Mouse (Mus musculus) midbrain, embryonic 13.5 days (tissue): Measurements from ENCODE around the gene Slc25a12. TPM values are rescaled to one million over a fixed set of nuclear protein-coding genes. Genes with fewer than 3 reads are reported as not detected.
A peak's percentile ranks its signal among the peaks of the same experiment; 100 is the strongest.
"Not testable (repeated sequence)": the region's sequence is repeated elsewhere in the genome, so short reads cannot be mapped to it uniquely, and the experiment has no call there.

Source experiments
- ATAC-seq: fragments of 200-750 bp; cut with Nextera tagmentation; 2 replicates; pipeline ENCODE4 v1.8.0; 2017; ENCODE audit warnings: mild to moderate bottlenecking, moderate TSS enrichment, moderate library complexity
- H3K27ac ChIP-seq: fragments of 300-500 bp; sonication (generic); 2 replicates; pipeline ENCODE4 v1.5.1; 2015; ENCODE audit warnings: inconsistent platforms, mild to moderate bottlenecking, moderate library complexity
- H3K27me3 ChIP-seq: fragments of 300-500 bp; sonication (generic); 2 replicates; pipeline ENCODE4 v1.6.1; 2015; ENCODE audit warnings: mild to moderate bottlenecking, inconsistent platforms
- H3K36me3 ChIP-seq: fragments of 300-500 bp; sonication (generic); 2 replicates; pipeline ENCODE4 v1.6.1; 2015; ENCODE audit warnings: mild to moderate bottlenecking, inconsistent platforms
- H3K4me1 ChIP-seq: fragments of 300-500 bp; sonication (generic); replicated peaks from 2 replicates; pipeline ENCODE4 v1.6.1; 2015; ENCODE audit warnings: inconsistent platforms
- H3K4me2 ChIP-seq: fragments of 300-500 bp; sonication (generic); replicated peaks from 2 replicates; pipeline ENCODE4 v1.6.1; 2015; ENCODE audit warnings: moderate library complexity, mild to moderate bottlenecking, inconsistent platforms
- H3K4me3 ChIP-seq: fragments of 300-500 bp; sonication (generic); replicated peaks from 2 replicates; pipeline ENCODE4 v1.5.1; 2015; ENCODE audit warnings: mild to moderate bottlenecking, inconsistent platforms
- H3K9ac ChIP-seq: fragments of 300-500 bp; sonication (generic); replicated peaks from 2 replicates; pipeline ENCODE4 v1.6.1; 2015; ENCODE audit warnings: mild to moderate bottlenecking, inconsistent platforms
- H3K9me3 ChIP-seq: fragments of 300-500 bp; sonication (generic); 2 replicates; pipeline ENCODE4 v1.6.1; 2016; ENCODE audit warnings: mild to moderate bottlenecking, inconsistent platforms
- WGBS: fragments of 180-500 bp; shearing (Covaris S2); methylation state at CpG from one replicate; pipeline ENCODE4 v1.1.7; 2015; 5-methylcytosine and 5-hydroxymethylcytosine counted together
- polyA plus RNA-seq: library from polyadenylated mRNA; unstranded; fragments of >200 nt; fragmentation: Nextera tagmentation; extraction: Ambion mirVana; gene quantifications from 2 replicates; pipeline ENCODE4 v1.2.1, GENCODE M21; 2015

Gene Slc25a12
- 64.2 and 65.9 TPM in 2 replicates for polyA plus RNA-seq

DNA sequence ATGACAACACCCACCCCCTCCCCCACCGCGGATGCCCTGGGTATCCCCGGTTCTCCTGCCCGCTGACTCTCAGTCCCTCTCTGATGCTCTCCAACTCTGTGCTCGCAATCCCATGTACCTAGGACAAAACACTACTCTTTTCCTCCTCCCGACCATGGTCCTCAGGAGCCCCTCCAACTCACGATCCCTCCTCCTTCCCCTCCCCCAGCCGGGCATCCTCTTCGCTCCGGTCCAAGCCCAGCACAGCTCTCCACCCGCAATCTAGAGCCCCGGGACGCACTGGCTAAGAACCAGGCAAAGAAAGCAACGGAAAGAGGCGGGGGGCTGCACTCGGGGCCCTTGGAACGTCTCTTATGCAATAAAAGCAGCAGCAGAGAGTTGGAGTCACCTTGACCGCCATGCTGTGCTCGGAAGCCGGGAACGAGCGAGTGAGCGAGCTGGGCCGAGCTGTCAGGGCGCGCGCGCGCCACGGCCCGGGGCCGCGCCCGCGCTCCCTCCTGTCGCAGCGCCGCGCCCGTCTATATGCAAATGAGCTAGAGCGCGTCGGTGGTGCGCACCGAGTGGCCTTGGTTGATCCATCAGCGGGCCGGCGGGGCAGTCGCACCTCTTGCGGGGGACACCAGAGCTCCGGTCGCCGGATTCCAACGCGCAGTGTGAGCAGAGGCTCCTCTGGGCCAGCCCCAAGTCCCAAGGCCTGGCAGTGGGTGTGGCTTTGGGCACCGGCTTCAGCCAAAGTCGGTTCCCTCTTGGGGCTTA is at the start of gene Slc25a12:
Slc25a12 (minus strand) TSS at position 625 of the 756 bp plus-strand sequence.
- peak; percentile 93 for ATAC-seq
- WGBS = under 1% methylated on average over 57 of the region's 57 CpGs
- peak within 1 kb of the TSS; percentile 81 for H3K4me3 ChIP-seq
- H3K27me3 ChIP-seq = no peaks in the 10 kb centered on the region
- peak within 1 kb of the TSS; percentile 82 for H3K9ac ChIP-seq
- no peaks in the 10 kb centered on the region for H3K9me3 ChIP-seq
- H3K36me3 ChIP-seq = 0 out of 2 replicates have a peak, but pooled peaks cover under 1% of the 10 kb centered on the region
- peaks cover 24% of the 10 kb centered on the region for H3K4me1 ChIP-seq
- peak within 1 kb of the TSS; percentile 76 for H3K4me2 ChIP-seq
- peak within 1 kb of the TSS; percentile 85 for H3K27ac ChIP-seq

DNA sequence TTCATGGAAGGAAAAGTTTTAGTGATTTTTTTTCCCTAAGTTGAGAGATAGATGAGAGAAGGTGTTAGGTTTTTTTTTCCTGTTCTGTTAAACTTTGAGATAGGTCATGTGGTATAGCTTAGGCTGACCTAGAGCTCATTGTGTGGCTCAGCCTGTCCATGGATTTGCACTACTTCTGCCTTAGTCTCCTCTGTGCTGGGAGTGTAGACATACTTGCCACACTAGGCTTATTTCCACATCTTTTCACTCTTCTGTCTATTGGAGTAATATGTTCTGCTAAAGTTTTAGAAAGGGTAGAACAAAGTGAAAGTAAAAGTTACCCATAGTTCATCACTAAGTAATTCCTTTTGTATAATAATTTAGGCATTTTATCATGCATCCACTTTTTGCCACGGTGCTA is 38.1 kb upstream of the Slc25a12 start:
- Histone ChIP-seq H3K36me3 (peaks cover 16% of the 10 kb centered on the region; the same call in 1 of the 2 replicates), H3K4me3 (no peak overlapping the region), H3K4me1 (no peaks in the 10 kb centered on the region), H3K9me3 (no peaks in the 10 kb centered on the region), H3K9ac (no peak overlapping the region), H3K27me3 (no peaks in the 10 kb centered on the region), H3K27ac (no peak overlapping the region), H3K4me2 (no peak overlapping the region)
- ATAC-seq = no peak
- 98% methylated on average over 1 of the region's 1 CpGs for WGBS

DNA sequence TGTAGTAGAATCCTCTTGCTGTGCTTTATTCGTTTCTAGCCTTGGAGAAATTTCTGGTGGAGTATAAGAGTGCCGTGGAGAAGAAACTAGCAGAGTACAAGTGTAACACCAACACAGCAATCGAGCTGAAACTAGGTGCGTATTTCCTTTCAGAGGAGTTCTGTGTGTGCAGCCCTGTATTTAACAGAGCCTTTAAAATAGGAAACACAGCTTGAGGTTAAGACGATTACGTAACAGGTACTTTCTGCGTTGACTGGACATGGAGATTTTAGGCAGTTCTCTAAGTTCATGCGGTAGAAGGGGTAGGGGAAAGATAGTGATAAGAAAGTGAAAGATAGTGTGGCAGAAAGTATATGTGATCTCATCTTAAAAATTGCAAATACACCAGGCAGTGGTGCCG is 22.3 kb upstream of the Slc25a12 start:
- ATAC-seq = no peak
- Histone ChIP-seq H3K4me2 (peak overlapping the region; percentile 93), H3K9ac (peak overlapping the region; percentile 78), H3K27me3 (no peaks in the 10 kb centered on the region; the same call in 1 of the 2 replicates), H3K27ac (0 out of 2 replicates have a peak overlapping the region, but pooled peaks have one; percentile 36), H3K4me3 (peak overlapping the region; percentile 93), H3K36me3 (peaks cover 15% of the 10 kb centered on the region), H3K9me3 (no peaks in the 10 kb centered on the region), H3K4me1 (peaks cover 13% of the 10 kb centered on the region)
- 68% methylated on average over 9 of the region's 9 CpGs for WGBS

DNA sequence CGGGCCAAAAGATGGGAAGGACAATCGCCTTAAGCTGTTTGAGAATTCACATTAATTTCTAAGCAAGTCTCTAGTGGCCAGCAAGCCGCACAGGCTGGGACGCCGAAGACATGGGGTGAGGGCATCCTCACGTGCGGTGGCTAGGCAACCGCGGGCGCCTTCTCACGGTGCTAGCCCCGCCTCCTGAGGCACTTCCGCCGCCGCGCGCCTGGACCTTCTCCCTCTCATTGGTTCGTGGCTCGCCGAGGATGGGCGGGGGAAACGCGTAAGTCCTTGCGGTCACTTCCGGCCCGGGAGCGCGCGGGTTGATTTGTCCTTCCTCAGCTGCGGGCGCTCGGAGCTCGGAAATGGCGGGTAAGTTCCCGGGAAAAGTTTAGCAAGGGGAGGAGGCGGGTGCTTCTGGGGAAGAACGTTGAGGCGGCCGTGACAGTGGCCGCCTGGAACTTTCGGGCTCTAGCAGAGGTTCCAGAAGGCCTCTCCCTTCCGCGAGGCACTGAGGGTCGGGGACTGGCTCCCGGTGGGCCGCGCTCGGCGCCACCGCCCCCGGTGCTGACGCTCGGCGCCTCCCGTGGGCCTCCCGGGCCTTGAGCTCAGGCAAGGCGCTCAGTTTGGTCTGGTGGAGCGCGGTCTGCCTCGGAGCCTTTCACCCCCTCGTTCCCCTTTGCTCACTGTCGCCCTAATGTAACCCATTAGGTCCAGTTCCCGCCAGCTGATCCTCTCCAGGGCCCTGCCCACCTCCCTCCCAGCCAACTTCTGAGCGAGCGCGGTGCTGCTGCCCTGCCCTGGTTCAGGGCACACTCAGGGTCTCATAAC is 21.6 kb upstream of the Slc25a12 start, which contains the start of gene Hat1:
Hat1 (plus strand) TSS at position 8 of the 813 bp plus-strand sequence.
- H3K4me2 ChIP-seq = peak within 1 kb of the TSS; percentile 93
- peaks cover 15% of the 10 kb centered on the region for H3K36me3 ChIP-seq
- H3K4me3 ChIP-seq = peak within 1 kb of the TSS; percentile 93
- no peaks in the 10 kb centered on the region for H3K9me3 ChIP-seq
- WGBS = under 1% methylated on average over 66 of the region's 66 CpGs
- no peaks in the 10 kb centered on the region; the same call in 1 of the 2 replicates for H3K27me3 ChIP-seq
- peak within 1 kb of the TSS; percentile 78 for H3K9ac ChIP-seq
- ATAC-seq = peak; percentile 99
- H3K4me1 ChIP-seq = peaks cover 13% of the 10 kb centered on the region
- peak within 1 kb of the TSS; percentile 36; the same call in 1 of the 2 replicates for H3K27ac ChIP-seq

DNA sequence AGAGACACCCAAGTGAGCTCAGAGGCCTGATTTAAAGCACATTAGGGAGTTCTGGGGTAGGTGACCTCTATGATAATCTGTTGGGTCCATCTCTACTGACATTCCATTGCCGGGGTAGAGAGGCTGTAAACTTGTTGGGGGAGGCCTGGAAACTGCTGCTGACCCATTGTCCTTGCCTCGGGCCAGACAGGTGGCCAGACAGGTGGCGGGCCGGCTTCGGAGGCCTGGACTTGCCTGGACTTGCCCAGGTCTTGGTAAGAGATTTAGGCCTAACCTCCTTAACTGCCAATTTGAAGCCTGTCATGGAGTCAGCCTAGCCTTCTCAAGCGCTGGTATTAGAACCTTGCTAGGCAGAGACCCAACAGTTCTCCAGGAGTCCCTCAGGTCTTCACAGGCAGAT is 20.2 kb upstream of the Slc25a12 start:
- no peak overlapping the region for H3K27ac ChIP-seq
- H3K36me3 ChIP-seq = peaks cover 12% of the 10 kb centered on the region
- no peak overlapping the region for H3K4me2 ChIP-seq
- H3K4me1 ChIP-seq = peaks cover 13% of the 10 kb centered on the region
- no peak overlapping the region for H3K9ac ChIP-seq
- ATAC-seq = no peak
- no peaks in the 10 kb centered on the region for H3K9me3 ChIP-seq
- 93% methylated on average over 6 of the region's 6 CpGs for WGBS
- H3K27me3 ChIP-seq = no peaks in the 10 kb centered on the region; the same call in 1 of the 2 replicates
- H3K4me3 ChIP-seq = no peak overlapping the region

DNA sequence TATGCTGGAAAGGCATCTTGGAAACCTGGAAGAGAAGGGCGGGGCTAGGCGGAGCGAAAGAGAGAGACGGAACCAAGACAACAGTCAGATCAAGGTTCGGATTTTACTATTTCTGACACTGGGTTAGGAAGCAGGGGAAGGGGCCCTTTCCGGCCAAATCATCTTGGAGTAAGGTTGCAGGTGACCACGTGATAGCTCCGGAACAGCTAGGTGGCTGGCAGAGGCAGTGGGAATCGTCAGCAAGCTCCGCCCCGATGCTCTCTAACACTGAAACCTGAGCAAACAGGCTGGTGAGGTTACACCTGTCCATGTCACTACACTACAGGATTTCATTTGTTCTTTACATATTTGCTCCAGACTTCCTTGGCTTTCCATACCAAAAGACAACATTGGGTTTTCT is 16.3 kb upstream of the Slc25a12 start:
- ATAC-seq = no peak
- Histone ChIP-seq H3K27ac (no peak overlapping the region), H3K9me3 (no peaks in the 10 kb centered on the region), H3K4me1 (0 out of 2 replicates have a peak, but pooled peaks cover 3% of the 10 kb centered on the region), H3K4me3 (no peak overlapping the region), H3K27me3 (no peaks in the 10 kb centered on the region; the same call in 1 of the 2 replicates), H3K4me2 (no peak overlapping the region), H3K36me3 (no peaks in the 10 kb centered on the region), H3K9ac (no peak overlapping the region)
- WGBS = 51% methylated on average over 11 of the region's 11 CpGs

DNA sequence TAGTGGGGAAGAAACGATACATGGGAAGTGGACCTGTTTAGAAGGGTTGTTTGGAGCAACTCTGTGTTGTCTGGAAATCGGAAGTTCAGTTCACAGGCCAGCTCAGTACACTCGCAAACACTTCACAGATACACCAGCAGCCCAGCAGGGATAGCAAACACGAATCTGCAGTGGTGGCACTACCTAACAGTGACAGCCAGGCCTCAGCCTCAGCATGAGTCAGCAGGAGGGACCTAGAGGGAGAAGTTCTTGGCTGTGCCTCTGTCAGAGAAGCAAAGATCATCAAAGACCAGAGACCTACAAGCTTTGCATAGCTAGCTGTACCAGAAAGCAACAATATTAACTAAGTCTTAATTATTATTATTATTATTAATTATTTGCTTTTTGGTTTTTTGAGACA is 14.4 kb upstream of the Slc25a12 start:
- Histone ChIP-seq H3K9ac (no peak overlapping the region), H3K4me2 (no peak overlapping the region), H3K27ac (no peak overlapping the region), H3K27me3 (no peaks in the 10 kb centered on the region; the same call in 1 of the 2 replicates), H3K4me3 (no peak overlapping the region), H3K9me3 (no peaks in the 10 kb centered on the region), H3K4me1 (no peaks in the 10 kb centered on the region), H3K36me3 (no peaks in the 10 kb centered on the region)
- no peak for ATAC-seq
- WGBS = 80% methylated on average over 4 of the region's 4 CpGs

DNA sequence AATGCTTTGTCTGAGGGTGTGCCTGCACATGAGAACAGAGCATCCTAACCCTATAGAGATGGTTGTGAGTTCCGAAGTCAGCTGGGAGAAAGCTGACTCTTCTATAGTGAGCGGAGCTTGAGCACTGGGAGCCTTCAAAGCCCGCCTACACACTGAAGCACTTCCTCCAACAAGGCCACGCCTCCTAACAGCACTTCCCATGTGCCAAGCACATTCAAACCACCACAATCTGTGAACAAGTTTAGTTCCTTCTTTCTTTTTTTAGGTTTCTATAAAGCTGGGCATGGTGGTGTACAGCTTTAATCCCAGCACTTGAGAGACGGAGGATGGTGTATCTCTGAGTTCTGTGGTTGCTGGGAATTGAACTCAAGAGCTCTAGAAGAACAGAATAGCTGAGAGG is 9.9 kb upstream of the Slc25a12 start:
- no peaks in the 10 kb centered on the region for H3K27me3 ChIP-seq
- no peaks in the 10 kb centered on the region for H3K36me3 ChIP-seq
- H3K4me3 ChIP-seq = no peak overlapping the region
- ATAC-seq = no peak
- H3K4me2 ChIP-seq = no peak overlapping the region
- H3K9me3 ChIP-seq = no peaks in the 10 kb centered on the region
- WGBS = 91% methylated on average over 5 of the region's 5 CpGs
- H3K9ac ChIP-seq = no peak overlapping the region
- no peaks in the 10 kb centered on the region for H3K4me1 ChIP-seq
- H3K27ac ChIP-seq = no peak overlapping the region

DNA sequence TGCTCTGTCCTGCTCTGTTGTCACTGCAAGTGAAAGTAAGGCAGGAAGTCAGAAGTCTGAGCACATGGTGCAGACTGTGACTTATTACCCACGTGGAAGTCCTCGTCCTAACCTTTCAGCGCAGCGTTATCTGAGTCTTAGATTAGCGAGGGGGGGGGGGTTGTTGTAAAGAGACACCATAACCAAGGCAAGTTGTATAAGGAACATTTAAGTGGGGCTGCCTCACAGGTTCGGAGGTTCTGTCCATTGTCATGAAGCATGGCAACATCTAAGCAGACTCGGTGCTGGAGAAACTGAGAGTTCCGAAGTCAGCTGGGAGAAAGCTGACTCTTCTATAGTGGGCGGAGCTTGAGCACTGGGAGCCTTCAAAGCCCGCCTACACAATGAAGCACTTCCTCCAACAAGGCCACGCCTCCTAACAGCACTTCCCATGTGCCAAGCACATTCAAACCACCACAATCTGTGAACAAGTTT is 8.9 kb upstream of the Slc25a12 start:
- H3K4me1 ChIP-seq = no peaks in the 10 kb centered on the region
- H3K4me2 ChIP-seq = no peak overlapping the region
- 54% methylated on average over 11 of the region's 11 CpGs for WGBS
- no peak overlapping the region for H3K9ac ChIP-seq
- no peaks in the 10 kb centered on the region for H3K36me3 ChIP-seq
- H3K27ac ChIP-seq = no peak overlapping the region
- H3K27me3 ChIP-seq = no peaks in the 10 kb centered on the region
- H3K9me3 ChIP-seq = no peaks in the 10 kb centered on the region
- H3K4me3 ChIP-seq = no peak overlapping the region
- ATAC-seq = no peak

DNA sequence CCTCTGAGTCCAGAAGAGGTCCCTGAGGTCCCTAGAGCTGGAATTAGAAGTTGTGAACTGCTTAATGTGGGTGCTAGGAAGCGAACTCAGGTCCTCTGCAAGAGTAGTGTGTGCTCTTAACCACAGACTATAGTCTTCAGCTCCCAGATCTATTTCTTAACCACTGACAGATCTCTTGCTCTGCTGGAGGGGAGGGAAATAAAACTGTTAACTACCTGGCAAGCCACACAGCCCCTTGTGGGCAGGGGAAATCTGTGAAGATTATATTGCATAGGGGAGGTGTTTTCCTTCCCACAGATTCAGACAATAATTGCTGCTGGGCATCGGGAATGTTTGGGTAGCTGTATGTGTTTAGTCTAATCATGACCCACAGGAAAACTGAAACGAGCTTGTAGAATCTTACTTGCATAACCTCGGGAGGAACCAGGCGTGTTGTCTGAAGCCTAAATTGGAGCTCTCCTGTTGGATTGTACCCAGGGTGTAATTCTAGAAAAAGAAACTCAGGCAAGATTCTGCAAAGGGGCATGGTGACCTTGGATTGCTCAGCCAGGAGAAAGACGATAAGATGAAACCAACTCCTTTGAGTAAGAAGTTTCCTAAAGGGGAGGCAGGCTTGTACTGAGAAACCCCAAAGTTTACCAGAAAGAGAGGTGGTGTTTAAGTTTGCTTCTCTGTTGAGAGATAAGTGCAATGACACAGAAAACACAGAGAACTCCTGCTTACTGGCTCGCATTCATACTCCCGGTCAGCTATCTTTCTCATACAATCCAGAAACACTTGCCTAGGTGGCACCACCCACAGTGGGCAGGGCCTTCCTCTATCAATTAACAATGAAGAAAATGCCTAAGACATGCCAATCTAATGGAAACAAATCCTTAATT is 7.0 kb upstream of the Slc25a12 start:
- 84% methylated on average over 8 of the region's 8 CpGs for whole genome bisulfite sequencing
- Histone ChIP-seq H3K36me3 (no peaks in the 10 kb centered on the region), H3K9ac (no peak overlapping the region), H3K4me2 (no peak overlapping the region), H3K4me3 (no peak overlapping the region), H3K4me1 (no peaks in the 10 kb centered on the region), H3K9me3 (no peaks in the 10 kb centered on the region), H3K27me3 (no peaks in the 10 kb centered on the region), H3K27ac (no peak overlapping the region)
- no peak for ATAC-seq

DNA sequence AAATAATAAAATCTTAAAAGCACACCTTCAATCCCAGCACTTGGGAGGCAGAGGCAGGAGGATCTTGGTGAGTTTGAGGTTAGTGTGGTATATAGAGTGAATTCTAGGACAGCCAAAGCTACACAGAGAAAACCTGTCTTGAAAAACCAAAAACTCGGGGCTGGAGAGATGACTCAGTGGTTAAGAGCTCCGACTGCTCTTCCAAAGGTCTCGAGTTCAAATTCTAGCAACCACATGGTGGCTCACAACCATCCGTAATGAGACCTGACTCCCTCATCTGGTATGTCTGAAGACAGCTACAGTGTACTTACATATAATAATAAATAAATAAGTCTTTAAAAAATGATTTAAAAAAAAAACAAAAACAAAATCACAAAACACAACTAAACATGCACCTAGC is 4.7 kb upstream of the Slc25a12 start:
- H3K9me3 ChIP-seq, H3K4me3 ChIP-seq, H3K27me3 ChIP-seq, H3K4me2 ChIP-seq, H3K9ac ChIP-seq, H3K4me1 ChIP-seq, H3K27ac ChIP-seq, ATAC-seq, H3K36me3 ChIP-seq: not testable (repeated sequence)
- WGBS = 87% methylated on average over 4 of the region's 4 CpGs
